Mouse (Mus musculus) bone marrow macrophage, adult 2 months (primary cell): ENCODE data around the gene E2f8.

Source experiments
- CTCF ChIP-seq: IDR thresholded peaks from 2 replicates; pipeline ENCODE4 v1.5.1; 2012; ENCODE audit warnings: low read depth, mild to moderate bottlenecking, low read length, moderate library complexity
- POLR2A ChIP-seq: IDR thresholded peaks from 2 replicates; pipeline ENCODE4 v1.6.1; 2012; ENCODE audit warnings: mild to moderate bottlenecking, low read depth, low read length, borderline replicate concordance

DNA sequence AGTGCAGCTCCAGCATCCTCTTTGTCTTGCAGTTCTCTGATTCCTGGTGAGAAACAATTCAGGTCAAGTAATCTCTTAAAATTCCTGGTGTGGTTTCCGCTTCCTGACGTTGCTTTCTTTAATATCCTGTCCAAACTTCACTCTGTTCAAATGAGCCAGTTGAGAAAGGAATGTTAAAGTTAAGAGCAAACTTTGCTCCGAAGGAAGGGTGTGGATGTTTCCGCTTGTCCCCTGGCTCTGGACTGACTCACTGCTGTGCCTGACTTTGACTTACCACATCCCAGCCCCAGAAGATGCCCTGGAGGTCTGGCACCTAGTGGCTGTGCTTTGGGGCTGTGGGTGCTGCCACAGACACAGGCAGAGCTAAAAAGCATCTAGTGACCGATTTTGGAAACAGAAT is 36.1 kb upstream of the E2f8 start:
- TF ChIP-seq CTCF (no peak), POLR2A (no peak)
